ENCODE assay signal across 8 mouse cellular contexts in the genomic region with DNA sequence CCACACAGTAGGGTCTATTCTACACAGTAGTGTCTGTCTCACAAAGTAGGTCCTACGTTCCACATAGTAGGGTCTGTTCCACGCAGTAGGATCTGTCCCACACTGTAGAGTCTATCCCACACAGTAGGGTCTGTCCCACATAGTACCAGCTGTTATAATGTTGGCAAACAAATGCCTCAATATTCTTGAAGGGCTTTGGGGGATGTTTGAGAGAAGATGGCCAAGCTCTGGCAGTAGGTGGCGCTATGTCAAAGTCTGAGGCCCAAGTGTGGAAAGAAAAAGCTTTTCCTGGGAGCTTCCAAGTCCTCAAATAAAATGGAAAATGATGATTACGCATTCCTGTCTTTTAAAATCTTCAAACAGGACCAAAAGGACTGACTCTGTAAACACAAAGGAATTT.
DNase-seq lines count a peak whose midpoint lies in the region; ATAC-seq and TF ChIP-seq lines count a peak whose summit lies in the region.

No protein-coding gene starts in this region.

- 46% methylated on average over 4 of the region's 4 CpGs for WGBS in hindbrain, embryonic 11.5 days
- WGBS in hindbrain, embryonic 16.5 days: 43% methylated on average over 4 of the region's 4 CpGs
- 62% methylated on average over 4 of the region's 4 CpGs for WGBS in bone marrow, adult 2 months

- H3K4me3 ChIP-seq in hindbrain, embryonic 11.5 days (ENCODE audit: low read depth, low read length): no peak overlapping the region
- H3K4me3 ChIP-seq in hindbrain, embryonic 16.5 days (ENCODE audit: low read length): no peak overlapping the region
- no peak overlapping the region for H3K4me3 ChIP-seq in G1E (ENCODE audit: low read depth, low read length)
- no peak overlapping the region for H3K4me3 ChIP-seq in bone marrow, adult 2 months (replicated peaks; ENCODE audit: control insufficient read depth, low read depth, low read length)

- no peaks in the 10 kb centered on the region for H3K4me1 ChIP-seq in hindbrain, embryonic 11.5 days (replicated peaks; ENCODE audit: control insufficient read depth, insufficient read depth, low read length)
- H3K4me1 ChIP-seq in hindbrain, embryonic 16.5 days (ENCODE audit: control insufficient read depth, insufficient read depth, low read depth, low read length): peaks cover 3% of the 10 kb centered on the region; the same call in 1 of the 2 replicates
- no peaks in the 10 kb centered on the region for H3K4me1 ChIP-seq in G1E (ENCODE audit: insufficient read depth, low read depth, low read length)
- H3K4me1 ChIP-seq in bone marrow, adult 2 months (ENCODE audit: control insufficient read depth, insufficient read depth, low read length): no peaks in the 10 kb centered on the region; the same call in 1 of the 2 replicates

- no peaks in the 10 kb centered on the region for H3K27me3 ChIP-seq in hindbrain, embryonic 11.5 days (ENCODE audit: control insufficient read depth, insufficient read depth, low read length)
- H3K27me3 ChIP-seq in hindbrain, embryonic 16.5 days (replicated peaks; ENCODE audit: control insufficient read depth, insufficient read depth, low read length): no peaks in the 10 kb centered on the region
- H3K27me3 ChIP-seq in G1E (ENCODE audit: insufficient read depth, low read length): no peaks in the 10 kb centered on the region; the same call in 1 of the 2 replicates

- H3K9ac ChIP-seq in hindbrain, embryonic 11.5 days (ENCODE audit: low read depth, low read length): no peak overlapping the region
- H3K9ac ChIP-seq in hindbrain, embryonic 16.5 days (ENCODE audit: low read depth, low read length): no peak overlapping the region

- no peak overlapping the region for H3K4me2 ChIP-seq in hindbrain, embryonic 11.5 days (replicated peaks; ENCODE audit: low read depth, low read length)
- no peak overlapping the region for H3K4me2 ChIP-seq in hindbrain, embryonic 16.5 days (ENCODE audit: low read length)

- no peak for TF ChIP-seq POLR2A in bone marrow, adult 2 months (IDR thresholded peaks at IDR 0.05; ENCODE audit: borderline replicate concordance, control insufficient read depth, low read depth, low read length)

- H3K27ac ChIP-seq in hindbrain, embryonic 11.5 days (ENCODE audit: low read depth, low read length): no peak overlapping the region
- no peak overlapping the region for H3K27ac ChIP-seq in hindbrain, embryonic 16.5 days (ENCODE audit: low read depth, low read length)
- H3K27ac ChIP-seq in bone marrow, adult 2 months (ENCODE audit: control insufficient read depth, insufficient read depth, low read depth, low read length, poor library complexity): no peak overlapping the region

- H3K36me3 ChIP-seq in hindbrain, embryonic 11.5 days (ENCODE audit: control insufficient read depth, insufficient read depth, low read length): no peaks in the 10 kb centered on the region
- H3K36me3 ChIP-seq in hindbrain, embryonic 16.5 days (ENCODE audit: control insufficient read depth, insufficient read depth, low read length): no peaks in the 10 kb centered on the region
- H3K36me3 ChIP-seq in G1E (replicated peaks): no peaks in the 10 kb centered on the region

- TF ChIP-seq CTCF in G1E (IDR thresholded peaks at IDR 0.05; ENCODE audit: low read depth, low read length): peak; percentile 22; the same call in 1 of the 2 replicates
- TF ChIP-seq CTCF in bone marrow, adult 2 months (IDR thresholded peaks at IDR 0.05; ENCODE audit: control insufficient read depth, insufficient read depth, low read length): 0 out of 2 replicates have a peak, but pooled peaks have one; percentile 3

- no peak for ATAC-seq in hindbrain, embryonic 11.5 days (ENCODE audit: low FRiP score)
- no peak for ATAC-seq in hindbrain, embryonic 16.5 days
- no peak for ATAC-seq in G1E (ENCODE audit: extremely low read depth, insufficient number of reproducible peaks, low FRiP score, poor library complexity, severe bottlenecking)

- DNase-seq in hindbrain, embryonic 11.5 days (ENCODE audit: low spot score): peak; percentile 75
- no peak for DNase-seq in G1E (ENCODE audit: low spot score)
- DNase-seq in heart, postnatal 4 days: peak; percentile 76
- DNase-seq in left cerebral cortex, postnatal 4 days: peak; percentile 74
- peak; percentile 29 for DNase-seq in retina, postnatal 7 days (ENCODE audit: low read depth, low spot score)
- no peak for DNase-seq in urinary bladder, adult 2 months (ENCODE audit: low spot score)

- H3K9me3 ChIP-seq in hindbrain, embryonic 11.5 days (ENCODE audit: control insufficient read depth, low read length): no peaks in the 10 kb centered on the region
- no peaks in the 10 kb centered on the region for H3K9me3 ChIP-seq in hindbrain, embryonic 16.5 days (ENCODE audit: control insufficient read depth, low read length)
- H3K9me3 ChIP-seq in G1E (replicated peaks): no peaks in the 10 kb centered on the region

- intact Hi-C loops in left cerebral cortex, postnatal 4 days (cut with DNase I): loop anchor here (5.0 kb wide), 1 partner anchor 240 kb away; a partner anchor contains a TSS

Comparison
In these comparisons a context has a peak if more than half of its experiments do, and no peak if none do; other contexts are left out.
1. DNase-seq: peak in hindbrain, embryonic 11.5 days (single experiment), heart, postnatal 4 days (single experiment), left cerebral cortex, postnatal 4 days (single experiment) and retina, postnatal 7 days (single experiment); none in G1E (single experiment) and urinary bladder, adult 2 months (single experiment).